8 mouse cellular contexts compared by ENCODE assay signal in the genomic region with DNA sequence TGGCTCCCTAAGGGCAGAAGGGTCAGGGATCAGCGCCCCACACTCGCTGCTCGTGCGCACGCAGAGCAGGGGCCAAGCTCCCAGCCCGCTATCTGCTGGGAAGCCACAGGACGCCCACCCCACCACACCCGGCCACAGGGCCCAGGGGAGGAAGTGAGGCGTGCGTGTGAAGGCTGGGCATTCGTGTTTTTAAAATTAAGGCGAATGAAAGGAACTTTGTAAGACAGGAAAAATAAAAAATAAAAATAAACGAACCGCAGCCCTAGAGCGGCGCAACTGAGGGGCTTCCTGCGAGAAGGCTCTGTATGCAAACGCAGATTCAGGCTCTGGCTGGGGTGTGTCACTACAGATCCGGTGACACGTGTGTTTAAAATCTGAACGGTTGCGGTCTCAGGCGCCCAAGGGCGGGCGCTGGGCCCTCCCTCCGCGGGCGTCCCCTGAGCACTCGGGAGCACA. TPM values are rescaled to one million over a fixed set of nuclear protein-coding genes. Genes with fewer than 3 reads are reported as not detected.
DNase-seq lines count a peak whose midpoint lies in the region; ATAC-seq lines count a peak whose summit lies in the region.

No protein-coding gene starts in this region.

- H3K27me3 ChIP-seq in megakaryocyte, embryonic 14.5 days (replicated peaks): peaks cover 3% of the 10 kb centered on the region
- H3K27me3 ChIP-seq in embryonic facial prominence, embryonic 13.5 days: no peaks in the 10 kb centered on the region
- no peaks in the 10 kb centered on the region; the same call in 1 of the 2 replicates for H3K27me3 ChIP-seq in hindbrain, embryonic 11.5 days (ENCODE audit: control insufficient read depth, insufficient read depth, low read length)
- H3K27me3 ChIP-seq in liver, embryonic 12.5 days (replicated peaks): no peaks in the 10 kb centered on the region
- H3K27me3 ChIP-seq in neural tube, embryonic 11.5 days (ENCODE audit: control insufficient read depth, insufficient read depth, low read length): 0 out of 2 replicates have a peak, but pooled peaks cover 4% of the 10 kb centered on the region

- peak overlapping the region; percentile 66 for H3K9ac ChIP-seq in embryonic facial prominence, embryonic 13.5 days
- H3K9ac ChIP-seq in hindbrain, embryonic 11.5 days (ENCODE audit: low read depth, low read length): no peak overlapping the region
- peak overlapping the region; percentile 52 for H3K9ac ChIP-seq in liver, embryonic 12.5 days
- no peak overlapping the region; the same call in 1 of the 2 replicates for H3K9ac ChIP-seq in neural tube, embryonic 11.5 days (ENCODE audit: low read length)

- peak; percentile 29 for DNase-seq in hindbrain, embryonic 11.5 days (ENCODE audit: low spot score)
- no peak for DNase-seq in neural tube, embryonic 11.5 days (ENCODE audit: low spot score)
- DNase-seq in c-Kit-positive CD71-positive TER-119-positive erythroid progenitor cells, embryonic 14.5 days (ENCODE audit: low spot score): no peak

- H3K27ac ChIP-seq in embryonic facial prominence, embryonic 13.5 days: peak overlapping the region; percentile 98
- H3K27ac ChIP-seq in hindbrain, embryonic 11.5 days (ENCODE audit: low read depth, low read length): no peak overlapping the region
- peak overlapping the region; percentile 97 for H3K27ac ChIP-seq in liver, embryonic 12.5 days
- no peak overlapping the region for H3K27ac ChIP-seq in neural tube, embryonic 11.5 days (ENCODE audit: low read depth, low read length)

- peaks cover 20% of the 10 kb centered on the region for H3K36me3 ChIP-seq in megakaryocyte, embryonic 14.5 days (replicated peaks; ENCODE audit: low read length)
- H3K36me3 ChIP-seq in embryonic facial prominence, embryonic 13.5 days: peaks cover 16% of the 10 kb centered on the region
- peaks cover 2% of the 10 kb centered on the region; the same call in 1 of the 2 replicates for H3K36me3 ChIP-seq in hindbrain, embryonic 11.5 days (ENCODE audit: control insufficient read depth, insufficient read depth, low read length)
- peaks cover 19% of the 10 kb centered on the region for H3K36me3 ChIP-seq in liver, embryonic 12.5 days
- H3K36me3 ChIP-seq in neural tube, embryonic 11.5 days (ENCODE audit: control insufficient read depth, insufficient read depth, low read length): peaks cover 6% of the 10 kb centered on the region; the same call in 1 of the 2 replicates

- no peaks in the 10 kb centered on the region for H3K9me3 ChIP-seq in megakaryocyte, embryonic 14.5 days
- no peaks in the 10 kb centered on the region for H3K9me3 ChIP-seq in embryonic facial prominence, embryonic 13.5 days
- H3K9me3 ChIP-seq in hindbrain, embryonic 11.5 days (ENCODE audit: control insufficient read depth, low read length): no peaks in the 10 kb centered on the region
- H3K9me3 ChIP-seq in liver, embryonic 12.5 days (replicated peaks): no peaks in the 10 kb centered on the region
- no peaks in the 10 kb centered on the region for H3K9me3 ChIP-seq in neural tube, embryonic 11.5 days (ENCODE audit: control insufficient read depth, low read length)

- H3K4me1 ChIP-seq in megakaryocyte, embryonic 14.5 days: peaks cover 86% of the 10 kb centered on the region
- H3K4me1 ChIP-seq in embryonic facial prominence, embryonic 13.5 days: peaks cover 57% of the 10 kb centered on the region
- H3K4me1 ChIP-seq in hindbrain, embryonic 11.5 days (replicated peaks; ENCODE audit: control insufficient read depth, insufficient read depth, low read length): peaks cover 6% of the 10 kb centered on the region
- H3K4me1 ChIP-seq in liver, embryonic 12.5 days: peaks cover 80% of the 10 kb centered on the region
- peaks cover 14% of the 10 kb centered on the region for H3K4me1 ChIP-seq in neural tube, embryonic 11.5 days (ENCODE audit: control insufficient read depth, insufficient read depth, low read length)

- peak overlapping the region; percentile 94 for H3K4me2 ChIP-seq in embryonic facial prominence, embryonic 13.5 days
- H3K4me2 ChIP-seq in hindbrain, embryonic 11.5 days (replicated peaks; ENCODE audit: low read depth, low read length): peak overlapping the region; percentile 35
- peak overlapping the region; percentile 92 for H3K4me2 ChIP-seq in liver, embryonic 12.5 days
- H3K4me2 ChIP-seq in neural tube, embryonic 11.5 days (ENCODE audit: low read depth): peak overlapping the region; percentile 36

- ATAC-seq in megakaryocyte, adult 5-6 weeks (ENCODE audit: poor library complexity, severe bottlenecking): no peak
- 0 out of 2 replicates have a peak, but pooled peaks have one; percentile 11 for ATAC-seq in embryonic facial prominence, embryonic 13.5 days (ENCODE audit: insufficient number of reproducible peaks, insufficient read depth, low FRiP score, low TSS enrichment, low read depth)
- ATAC-seq in hindbrain, embryonic 11.5 days (ENCODE audit: low FRiP score): no peak
- ATAC-seq in liver, embryonic 12.5 days: peak; percentile 10; the same call in 1 of the 2 replicates
- no peak for ATAC-seq in neural tube, embryonic 11.5 days (ENCODE audit: insufficient read depth, low FRiP score, low TSS enrichment)
- ATAC-seq in erythroid progenitor cell, adult 5-6 weeks (replicated peaks; ENCODE audit: low FRiP score, poor library complexity, severe bottlenecking): no peak

- H3K4me3 ChIP-seq in megakaryocyte, embryonic 14.5 days (replicated peaks): peak overlapping the region; percentile 97
- H3K4me3 ChIP-seq in embryonic facial prominence, embryonic 13.5 days: peak overlapping the region; percentile 91
- H3K4me3 ChIP-seq in hindbrain, embryonic 11.5 days (ENCODE audit: low read depth, low read length): peak overlapping the region; percentile 12; the same call in 1 of the 2 replicates
- peak overlapping the region; percentile 98 for H3K4me3 ChIP-seq in liver, embryonic 12.5 days
- peak overlapping the region; percentile 7; the same call in 1 of the 2 replicates for H3K4me3 ChIP-seq in neural tube, embryonic 11.5 days (ENCODE audit: low read depth, low read length)

- whole genome bisulfite sequencing in embryonic facial prominence, embryonic 13.5 days: 5% methylated on average over 29 of the region's 29 CpGs
- WGBS in hindbrain, embryonic 11.5 days: 3% methylated on average over 29 of the region's 29 CpGs
- WGBS in liver, embryonic 12.5 days (ENCODE audit: insufficient replicate concordance): 1% methylated on average over 29 of the region's 29 CpGs
- WGBS in neural tube, embryonic 11.5 days: 4% methylated on average over 29 of the region's 29 CpGs

RNA-seq across cellular contexts. Expression of a gene that starts 1.4 kb away (rescaled TPM):
- 33.8 and 117 TPM in 2 replicates for polyA plus RNA-seq in megakaryocyte, embryonic 14.5 days (2012; ENCODE audit: insufficient read depth, low replicate concordance)
- total RNA-seq in megakaryocyte, adult 5-6 weeks (2015): 130 and 145 TPM in 2 replicates
- total RNA-seq in megakaryocyte, adult 5-6 weeks (2017): 53.2 and 61.1 TPM in 2 replicates
- polyA plus RNA-seq in embryonic facial prominence, embryonic 13.5 days (2015; fragmentation: Nextera tagmentation; extraction: Ambion mirVana): 91.0 and 92.3 TPM in 2 replicates
- polyA plus RNA-seq in hindbrain, embryonic 11.5 days (2014; fragmentation: Nextera tagmentation; extraction: Ambion mirVana): 36.3 and 42.0 TPM in 2 replicates
- polyA plus RNA-seq in liver, embryonic 12.5 days (2016; fragmentation: Nextera tagmentation; extraction: Ambion mirVana): 42.0 and 42.4 TPM in 2 replicates
- 41.5 and 43.5 TPM in 2 replicates for polyA plus RNA-seq in neural tube, embryonic 11.5 days (2014; fragmentation: Nextera tagmentation; extraction: Ambion mirVana)
- 64.5 and 65.0 TPM in 2 replicates for total RNA-seq in erythroid progenitor cell, adult 5-6 weeks (2015; ENCODE audit: low replicate concordance)
- 18.5 and 26.8 TPM in 2 replicates for total RNA-seq in erythroid progenitor cell, adult 5-6 weeks (2017; ENCODE audit: low replicate concordance)

RNA-seq across cellular contexts. Expression of a gene that starts 14.9 kb away (rescaled TPM):
- polyA plus RNA-seq in megakaryocyte, embryonic 14.5 days (2012; ENCODE audit: insufficient read depth, low replicate concordance): 6.3 and 57.9 TPM in 2 replicates
- total RNA-seq in megakaryocyte, adult 5-6 weeks (2015): 54.7 and 60.8 TPM in 2 replicates
- total RNA-seq in megakaryocyte, adult 5-6 weeks (2017): 46.2 and 48.1 TPM in 2 replicates
- polyA plus RNA-seq in embryonic facial prominence, embryonic 13.5 days (2015; fragmentation: Nextera tagmentation; extraction: Ambion mirVana): 1.8 and 2.8 TPM in 2 replicates
- 1.3 and 1.4 TPM in 2 replicates for polyA plus RNA-seq in hindbrain, embryonic 11.5 days (2014; fragmentation: Nextera tagmentation; extraction: Ambion mirVana)
- 8.6 and 9.0 TPM in 2 replicates for polyA plus RNA-seq in liver, embryonic 12.5 days (2016; fragmentation: Nextera tagmentation; extraction: Ambion mirVana)
- polyA plus RNA-seq in neural tube, embryonic 11.5 days (2014; fragmentation: Nextera tagmentation; extraction: Ambion mirVana): 1.9 and 2.3 TPM in 2 replicates
- 7.5 and 9.0 TPM in 2 replicates for total RNA-seq in erythroid progenitor cell, adult 5-6 weeks (2015; ENCODE audit: low replicate concordance)
- total RNA-seq in erythroid progenitor cell, adult 5-6 weeks (2017; ENCODE audit: low replicate concordance): 12.5 and 19.4 TPM in 2 replicates

RNA-seq across cellular contexts. Expression of a gene that starts 19.3 kb away (rescaled TPM):
- polyA plus RNA-seq in megakaryocyte, embryonic 14.5 days (2012; ENCODE audit: insufficient read depth, low replicate concordance): not detected in 2 replicates
- not detected in 2 replicates for total RNA-seq in megakaryocyte, adult 5-6 weeks (2015)
- total RNA-seq in megakaryocyte, adult 5-6 weeks (2017): not detected in 2 replicates
- polyA plus RNA-seq in embryonic facial prominence, embryonic 13.5 days (2015; fragmentation: Nextera tagmentation; extraction: Ambion mirVana): 0.20 and 2.0 TPM in 2 replicates
- polyA plus RNA-seq in hindbrain, embryonic 11.5 days (2014; fragmentation: Nextera tagmentation; extraction: Ambion mirVana): 0.11 and 0.13 TPM in 2 replicates
- polyA plus RNA-seq in liver, embryonic 12.5 days (2016; fragmentation: Nextera tagmentation; extraction: Ambion mirVana): 0.81 and 0.93 TPM in 2 replicates
- 0.09 and 0.15 TPM in 2 replicates for polyA plus RNA-seq in neural tube, embryonic 11.5 days (2014; fragmentation: Nextera tagmentation; extraction: Ambion mirVana)
- total RNA-seq in erythroid progenitor cell, adult 5-6 weeks (2015; ENCODE audit: low replicate concordance): not detected in 2 replicates
- total RNA-seq in erythroid progenitor cell, adult 5-6 weeks (2017; ENCODE audit: low replicate concordance): 0.64 TPM in 1 of 2 replicates, not detected in the other

RNA-seq across cellular contexts. Expression of a gene that starts 28.0 kb away (rescaled TPM):
- 0.59 TPM in 1 of 2 replicates, not detected in the other for polyA plus RNA-seq in megakaryocyte, embryonic 14.5 days (2012; ENCODE audit: insufficient read depth, low replicate concordance)
- total RNA-seq in megakaryocyte, adult 5-6 weeks (2015): 0.07 TPM in 1 of 2 replicates, not detected in the other
- total RNA-seq in megakaryocyte, adult 5-6 weeks (2017): 0.26 TPM in 1 of 2 replicates, not detected in the other
- 0.63 and 0.77 TPM in 2 replicates for polyA plus RNA-seq in embryonic facial prominence, embryonic 13.5 days (2015; fragmentation: Nextera tagmentation; extraction: Ambion mirVana)
- 1.1 TPM in 2 replicates for polyA plus RNA-seq in hindbrain, embryonic 11.5 days (2014; fragmentation: Nextera tagmentation; extraction: Ambion mirVana)
- polyA plus RNA-seq in liver, embryonic 12.5 days (2016; fragmentation: Nextera tagmentation; extraction: Ambion mirVana): 0.11 and 0.14 TPM in 2 replicates
- 0.20 and 0.26 TPM in 2 replicates for polyA plus RNA-seq in neural tube, embryonic 11.5 days (2014; fragmentation: Nextera tagmentation; extraction: Ambion mirVana)
- total RNA-seq in erythroid progenitor cell, adult 5-6 weeks (2015; ENCODE audit: low replicate concordance): not detected in 2 replicates
- total RNA-seq in erythroid progenitor cell, adult 5-6 weeks (2017; ENCODE audit: low replicate concordance): not detected in 2 replicates

Comparison
In these comparisons a context has a peak if more than half of its experiments do, and no peak if none do; other contexts are left out.
1. H3K4me3 ChIP-seq: peak in every context shown above with its lines; median percentile 98 in liver, embryonic 12.5 days; 97 in megakaryocyte, embryonic 14.5 days; 91 in embryonic facial prominence, embryonic 13.5 days; 12 in hindbrain, embryonic 11.5 days; 7 in neural tube, embryonic 11.5 days.
2. ATAC-seq: peak in embryonic facial prominence, embryonic 13.5 days (single experiment) and liver, embryonic 12.5 days (single experiment); none in megakaryocyte, adult 5-6 weeks (single experiment), hindbrain, embryonic 11.5 days (single experiment), neural tube, embryonic 11.5 days (single experiment) and erythroid progenitor cell, adult 5-6 weeks (single experiment).
3. H3K27ac ChIP-seq: peak in embryonic facial prominence, embryonic 13.5 days (single experiment) and liver, embryonic 12.5 days (single experiment); none in hindbrain, embryonic 11.5 days (single experiment) and neural tube, embryonic 11.5 days (single experiment).
4. H3K4me2 ChIP-seq: peak in every context shown above with its lines; median percentile 94 in embryonic facial prominence, embryonic 13.5 days; 92 in liver, embryonic 12.5 days; 36 in neural tube, embryonic 11.5 days; 35 in hindbrain, embryonic 11.5 days.
5. H3K9ac ChIP-seq: peak in embryonic facial prominence, embryonic 13.5 days (single experiment) and liver, embryonic 12.5 days (single experiment); none in hindbrain, embryonic 11.5 days (single experiment) and neural tube, embryonic 11.5 days (single experiment).